Mouse (Mus musculus): ENCODE results near the gene Lrrtm4. TPM values are rescaled to one million over a fixed set of nuclear protein-coding genes. Genes with fewer than 3 reads are reported as not detected.

Gene Lrrtm4
- total RNA-seq, 2 experiments from 2014 or later = 0.72 to 1.3 TPM

GRCm38 (mm10) chr6:80733416-80733815 lies 714.7 kb downstream of the Lrrtm4 start:
- no peak for DNase-seq

- DNase-seq = no peak
Observed at GRCm38 (mm10) chr6:80750769-80751168, 732.1 kb downstream of the Lrrtm4 start.

GRCm38 (mm10) chr6:80760641-80761204 lies 742.0 kb downstream of the Lrrtm4 start:
- no peak for DNase-seq

- no peak for DNase-seq
Observed at GRCm38 (mm10) chr6:80786282-80786681, 767.6 kb downstream of the Lrrtm4 start.

- no peak for DNase-seq
Observed at GRCm38 (mm10) chr6:80823753-80824152, 805.1 kb downstream of the Lrrtm4 start.

GRCm38 (mm10) chr6:80839784-80840183 lies 821.1 kb downstream of the Lrrtm4 start:
- no peak for DNase-seq

- DNase-seq = no peak
Observed at GRCm38 (mm10) chr6:80845294-80845693, 826.6 kb downstream of the Lrrtm4 start.

GRCm38 (mm10) chr6:80856910-80857543 lies 838.4 kb downstream of the Lrrtm4 start:
- no peak for DNase-seq

Other genes with a start within 250 kb of the Lrrtm4 start
- gene Gm20594, start 201.0 kb upstream of the Lrrtm4 start, total RNA-seq (2021) = not detected

Measured in gastrocnemius, postnatal 10 days (tissue).